Mouse (Mus musculus) olfactory bulb, adult 2 months (tissue): Measurements from ENCODE around the gene Foxo3.

Experiments
- CTCF ChIP-seq: fragments of 200-500 bp; IDR thresholded peaks from 2 replicates; pipeline ENCODE4 v1.5.1; 2012; ENCODE audit warnings: low read depth, mild to moderate bottlenecking, low read length, moderate library complexity; ENCODE audit not compliant: insufficient read depth
- POLR2A ChIP-seq: fragments of 200-500 bp; IDR thresholded peaks from 2 replicates; pipeline ENCODE4 v1.6.1; 2012; ENCODE audit warnings: mild to moderate bottlenecking, low read depth, low read length, moderate library complexity; ENCODE audit not compliant: insufficient read depth

DNA sequence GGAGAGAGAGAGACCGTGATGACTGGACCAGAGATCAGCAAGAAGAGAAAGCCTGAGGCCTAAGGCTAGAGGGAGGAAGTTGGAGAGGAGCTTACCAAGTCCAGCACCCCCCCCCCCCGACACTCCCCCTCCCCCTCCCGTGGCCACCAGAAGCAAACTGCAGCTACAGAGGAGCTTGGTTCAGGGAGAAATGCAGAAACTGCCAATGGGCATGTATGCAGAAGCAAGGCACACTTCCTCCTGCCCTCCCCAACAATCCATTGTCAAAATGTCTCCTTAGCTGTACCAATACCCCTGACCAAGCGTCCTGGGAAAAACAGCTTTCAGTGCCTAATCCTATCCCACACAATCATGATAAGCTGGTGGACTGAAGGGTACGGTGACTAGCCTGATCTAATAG, 131.8 kb downstream of the Foxo3 start:
- TF ChIP-seq CTCF (no peak), POLR2A (no peak)
